Mouse (Mus musculus) ES-CJ7 (cell line): Measurements from ENCODE around the gene C8a.

ENCODE experiments used
- DNase-seq: peaks from one replicate; pipeline ENCODE4 v3.0.0; 2011; ENCODE audit warnings: low read depth, low spot score

The C8a gene

DNA sequence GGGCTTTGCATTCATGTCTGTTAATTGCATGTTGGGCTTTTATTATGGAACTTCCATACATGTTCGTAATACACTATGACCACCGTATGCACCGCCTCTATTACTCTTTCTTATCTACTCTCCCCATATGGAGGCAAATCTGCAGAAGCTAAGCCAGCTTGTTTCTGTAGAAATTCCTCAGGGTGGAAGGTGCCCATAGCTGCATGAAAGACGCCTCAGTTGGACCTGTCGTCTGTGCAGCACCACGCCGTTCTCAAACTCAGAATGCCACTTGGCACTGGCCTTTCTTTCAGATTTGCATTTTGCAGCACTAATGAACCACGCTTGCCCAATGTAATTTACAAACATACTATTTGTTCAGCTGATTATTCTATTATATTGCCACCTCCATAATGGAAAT, 106.6 kb downstream of the C8a start:
- no peak for DNase-seq

GRCm38 (mm10) chr4:104768190-104768589, 108.0 kb downstream of the C8a start:
- DNase-seq: no peak

DNA sequence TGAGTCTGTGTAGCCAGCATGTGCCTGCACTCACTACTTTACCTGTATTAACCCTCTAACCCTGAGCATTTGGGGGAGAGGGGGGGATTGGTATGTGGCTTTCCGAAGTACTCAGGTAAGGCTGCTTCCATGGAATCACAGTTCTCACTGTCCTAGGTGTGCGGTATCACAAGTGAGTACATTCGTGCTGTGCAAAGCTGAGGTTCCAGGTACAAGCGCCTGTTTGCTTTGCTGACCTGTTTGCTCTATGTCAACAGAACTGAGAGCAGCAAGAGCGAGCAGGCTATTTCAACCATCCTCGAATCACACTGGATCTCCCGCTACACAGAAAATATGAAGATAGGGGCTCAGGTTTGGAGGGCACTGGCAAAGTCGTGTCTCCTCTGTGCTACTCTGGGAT, 110.1 kb downstream of the C8a start, which contains the start of gene C8b:
C8b (plus strand) TSS at position 253 of the 400 bp plus-strand sequence.
- no peak for DNase-seq
